Mouse (Mus musculus): Measurements from ENCODE around the gene Sort1. TPM values are rescaled to one million over a fixed set of nuclear protein-coding genes. Genes with fewer than 3 reads are reported as not detected.

Sort1 gene
- polyA plus RNA-seq, 1 experiment from 2014 or later = 4.6 TPM

DNA sequence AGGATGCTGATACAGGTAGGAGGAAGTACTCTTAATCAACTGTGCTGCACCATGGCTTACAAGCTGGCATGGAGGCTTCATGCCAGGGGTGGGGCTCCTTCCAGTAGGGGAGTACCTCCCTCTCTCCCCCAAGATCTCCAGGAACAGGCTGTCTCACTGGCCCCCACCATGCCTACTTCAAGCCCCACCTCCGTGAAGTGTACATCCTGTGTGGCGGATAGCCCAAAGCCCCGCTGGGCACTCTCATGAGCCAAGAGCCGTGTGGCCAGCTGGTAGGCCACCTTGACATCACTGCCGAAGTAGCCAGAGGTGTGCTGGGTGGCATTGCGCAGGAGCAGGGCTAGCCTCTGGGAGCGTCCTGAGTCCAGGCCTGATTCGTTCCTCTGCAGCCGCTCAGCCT lies 114.4 kb downstream of the Sort1 start:
- Histone ChIP-seq H3K27ac (ENCODE audit: low read depth, low read length) (no peak overlapping the region), H3K9ac (ENCODE audit: low read depth, low read length) (no peak overlapping the region), H3K9me3 (ENCODE audit: control insufficient read depth) (no peaks in the 10 kb centered on the region), H3K27me3 (replicated peaks; ENCODE audit: control insufficient read depth, insufficient read depth, low read length) (no peaks in the 10 kb centered on the region), H3K36me3 (ENCODE audit: control insufficient read depth, insufficient read depth) (no peaks in the 10 kb centered on the region), H3K4me3 (ENCODE audit: low read depth, low read length) (no peak overlapping the region), H3K4me2 (replicated peaks; ENCODE audit: low read depth) (no peak overlapping the region), H3K4me1 (replicated peaks; ENCODE audit: control insufficient read depth, insufficient read depth, low read length) (no peaks in the 10 kb centered on the region)
- TF ChIP-seq CTCF (IDR thresholded peaks at IDR 0.05; ENCODE audit: low read depth) = no peak
- 88% methylated on average over 9 of the region's 9 CpGs for WGBS
- ATAC-seq = no peak

DNA sequence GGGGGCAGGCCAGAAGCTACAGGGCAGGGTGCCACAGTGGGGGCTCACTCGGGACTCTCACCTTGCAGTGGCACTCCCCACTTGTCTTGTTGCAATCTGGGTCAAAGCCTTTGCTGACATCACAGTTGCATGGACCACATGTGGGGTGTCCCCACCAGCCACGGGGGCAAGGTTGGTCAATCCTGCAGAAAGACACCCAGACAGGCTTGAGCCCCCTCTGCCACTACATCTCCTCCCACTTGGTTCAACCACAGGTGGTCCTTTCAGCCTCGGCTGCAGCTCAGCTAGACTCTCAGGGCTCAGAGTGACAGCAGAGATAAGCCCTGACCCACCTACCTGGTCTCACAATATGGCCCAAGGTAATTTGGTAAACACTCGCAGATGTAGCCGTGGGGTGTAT lies 116.6 kb downstream of the Sort1 start:
- H3K9ac ChIP-seq (ENCODE audit: low read depth, low read length) = no peak overlapping the region
- no peaks in the 10 kb centered on the region for H3K9me3 ChIP-seq (ENCODE audit: control insufficient read depth)
- no peak overlapping the region for H3K27ac ChIP-seq (ENCODE audit: low read depth, low read length)
- no peak overlapping the region for H3K4me3 ChIP-seq (ENCODE audit: low read depth, low read length)
- ATAC-seq = no peak
- H3K4me2 ChIP-seq (replicated peaks; ENCODE audit: low read depth) = no peak overlapping the region
- 85% methylated on average over 5 of the region's 5 CpGs for WGBS
- no peaks in the 10 kb centered on the region for H3K36me3 ChIP-seq (ENCODE audit: control insufficient read depth, insufficient read depth)
- no peaks in the 10 kb centered on the region for H3K27me3 ChIP-seq (replicated peaks; ENCODE audit: control insufficient read depth, insufficient read depth, low read length)
- no peaks in the 10 kb centered on the region for H3K4me1 ChIP-seq (replicated peaks; ENCODE audit: control insufficient read depth, insufficient read depth, low read length)
- no peak for TF ChIP-seq CTCF (IDR thresholded peaks at IDR 0.05; ENCODE audit: low read depth)

DNA sequence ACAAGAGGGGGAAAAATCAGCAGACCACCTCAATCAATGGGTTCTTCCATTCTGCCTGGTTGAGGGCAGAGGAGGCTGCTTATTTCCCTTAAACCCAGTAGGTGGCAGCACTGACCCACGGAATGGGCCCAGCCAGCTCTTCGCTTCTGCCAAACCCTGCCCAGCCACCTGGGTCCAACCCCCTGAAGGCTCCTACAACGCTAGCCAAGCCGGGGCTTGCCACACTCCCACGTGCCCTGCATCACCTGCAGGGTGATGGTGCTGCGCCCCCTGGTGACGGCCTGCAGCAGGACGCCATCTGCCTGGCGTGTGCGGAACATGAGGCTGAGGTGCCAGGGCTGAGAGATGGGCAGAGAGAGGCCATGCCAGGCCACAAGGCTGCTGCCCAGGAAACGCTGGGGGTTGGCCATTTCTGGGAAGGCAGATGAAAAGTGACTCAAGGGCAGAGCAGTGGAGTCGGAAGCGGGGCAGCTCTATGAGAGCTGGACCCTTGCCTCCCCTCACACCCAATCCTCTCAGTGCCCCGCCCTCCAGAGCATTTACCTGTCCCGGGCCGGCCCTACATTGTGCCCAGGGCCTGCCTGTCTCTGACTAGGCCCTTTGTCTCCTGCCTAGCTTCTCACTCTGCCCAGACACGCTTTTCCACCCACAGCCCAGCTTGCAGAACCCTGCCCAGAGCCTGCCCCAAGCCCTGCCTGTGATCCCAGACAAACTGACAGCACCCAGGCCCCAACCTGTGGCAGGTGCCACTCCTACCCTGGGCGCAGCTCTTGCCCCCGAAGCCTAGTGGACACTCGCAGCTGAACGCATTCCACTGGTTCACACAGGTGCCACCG lies 118.0 kb downstream of the Sort1 start:
- peak; percentile 99 for TF ChIP-seq CTCF (IDR thresholded peaks at IDR 0.05; ENCODE audit: low read depth)
- Histone ChIP-seq H3K27ac (ENCODE audit: low read depth, low read length) (no peak overlapping the region), H3K27me3 (replicated peaks; ENCODE audit: control insufficient read depth, insufficient read depth, low read length) (no peaks in the 10 kb centered on the region), H3K9ac (ENCODE audit: low read depth, low read length) (no peak overlapping the region), H3K9me3 (ENCODE audit: control insufficient read depth) (no peaks in the 10 kb centered on the region), H3K4me2 (replicated peaks; ENCODE audit: low read depth) (peak overlapping the region; percentile 27), H3K4me3 (ENCODE audit: low read depth, low read length) (no peak overlapping the region), H3K36me3 (ENCODE audit: control insufficient read depth, insufficient read depth) (no peaks in the 10 kb centered on the region), H3K4me1 (replicated peaks; ENCODE audit: control insufficient read depth, insufficient read depth, low read length) (no peaks in the 10 kb centered on the region)
- WGBS = 35% methylated on average over 22 of the region's 22 CpGs
- peak; percentile 94 for ATAC-seq

DNA sequence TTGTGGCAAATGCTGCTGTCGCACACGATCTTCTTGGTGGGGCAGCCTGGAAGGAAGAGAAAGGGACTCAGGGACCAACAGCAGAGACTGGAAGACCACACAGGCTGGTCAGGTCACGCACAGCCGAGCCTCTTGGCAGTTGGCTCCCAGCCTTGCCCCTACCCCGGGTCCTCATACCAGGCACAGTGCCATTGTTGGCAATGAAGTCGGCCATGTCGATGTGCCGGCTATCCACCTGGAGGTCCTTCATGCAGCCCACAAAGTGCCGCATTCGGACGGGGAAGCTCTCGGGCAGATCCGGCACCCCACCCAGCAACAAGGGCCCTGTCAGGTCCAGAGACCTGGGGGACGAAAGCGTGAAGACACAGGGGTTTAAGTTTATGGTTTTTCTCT lies 118.6 kb downstream of the Sort1 start:
- H3K27ac ChIP-seq (ENCODE audit: low read depth, low read length) = no peak overlapping the region
- no peak overlapping the region for H3K4me2 ChIP-seq (replicated peaks; ENCODE audit: low read depth)
- WGBS = 91% methylated on average over 15 of the region's 15 CpGs
- H3K27me3 ChIP-seq (replicated peaks; ENCODE audit: control insufficient read depth, insufficient read depth, low read length) = no peaks in the 10 kb centered on the region
- ATAC-seq = no peak
- no peak overlapping the region for H3K9ac ChIP-seq (ENCODE audit: low read depth, low read length)
- no peak for TF ChIP-seq CTCF (IDR thresholded peaks at IDR 0.05; ENCODE audit: low read depth)
- H3K36me3 ChIP-seq (ENCODE audit: control insufficient read depth, insufficient read depth) = no peaks in the 10 kb centered on the region
- no peaks in the 10 kb centered on the region for H3K9me3 ChIP-seq (ENCODE audit: control insufficient read depth)
- no peak overlapping the region for H3K4me3 ChIP-seq (ENCODE audit: low read depth, low read length)
- no peaks in the 10 kb centered on the region for H3K4me1 ChIP-seq (replicated peaks; ENCODE audit: control insufficient read depth, insufficient read depth, low read length)

DNA sequence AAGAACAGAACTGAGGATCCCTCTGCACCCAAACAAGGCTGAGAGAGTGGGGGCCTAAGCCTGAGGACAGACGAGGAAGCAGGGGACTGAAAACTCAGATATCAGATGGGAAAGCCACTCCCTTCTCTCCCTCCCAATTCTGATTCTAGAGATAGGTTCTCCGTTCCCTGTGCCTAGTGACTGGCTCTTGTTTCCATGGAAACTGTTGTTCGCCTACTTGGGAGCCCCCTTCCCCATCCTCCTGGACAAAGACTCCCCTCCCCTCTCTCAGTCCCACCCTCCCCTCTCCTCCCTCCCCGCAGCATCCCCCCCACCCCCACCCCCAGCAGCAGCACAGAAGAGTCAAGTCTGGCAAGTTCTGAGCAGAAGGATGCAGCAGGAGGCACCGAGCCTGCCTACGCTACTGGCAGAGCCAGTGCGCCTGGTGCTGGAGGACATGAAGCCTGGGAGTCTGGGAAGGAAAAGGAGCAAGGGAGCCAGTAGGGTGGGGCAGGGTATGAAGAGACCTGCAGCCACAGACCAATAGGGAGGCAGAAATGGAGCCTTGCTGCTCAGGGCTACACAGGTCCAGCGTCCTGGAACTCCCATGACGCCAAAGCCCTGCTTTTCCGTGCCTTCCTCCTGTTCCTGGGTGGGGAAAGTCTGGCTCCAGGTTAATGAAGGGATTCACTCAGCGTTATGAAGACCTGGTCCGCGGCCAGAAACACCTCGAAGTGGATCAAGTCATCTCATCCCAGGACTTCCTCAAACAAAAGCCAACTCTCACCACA lies 121.8 kb downstream of the Sort1 start:
- H3K27ac ChIP-seq (ENCODE audit: low read depth, low read length) = no peak overlapping the region
- H3K27me3 ChIP-seq (replicated peaks; ENCODE audit: control insufficient read depth, insufficient read depth, low read length) = no peaks in the 10 kb centered on the region
- H3K4me3 ChIP-seq (ENCODE audit: low read depth, low read length) = no peak overlapping the region
- no peak for TF ChIP-seq CTCF (IDR thresholded peaks at IDR 0.05; ENCODE audit: low read depth)
- H3K9me3 ChIP-seq (ENCODE audit: control insufficient read depth) = no peaks in the 10 kb centered on the region
- 57% methylated on average over 14 of the region's 14 CpGs for WGBS
- H3K4me2 ChIP-seq (replicated peaks; ENCODE audit: low read depth) = no peak overlapping the region
- no peaks in the 10 kb centered on the region for H3K4me1 ChIP-seq (replicated peaks; ENCODE audit: control insufficient read depth, insufficient read depth, low read length)
- H3K36me3 ChIP-seq (ENCODE audit: control insufficient read depth, insufficient read depth) = no peaks in the 10 kb centered on the region
- no peak for ATAC-seq
- no peak overlapping the region for H3K9ac ChIP-seq (ENCODE audit: low read depth, low read length)

DNA sequence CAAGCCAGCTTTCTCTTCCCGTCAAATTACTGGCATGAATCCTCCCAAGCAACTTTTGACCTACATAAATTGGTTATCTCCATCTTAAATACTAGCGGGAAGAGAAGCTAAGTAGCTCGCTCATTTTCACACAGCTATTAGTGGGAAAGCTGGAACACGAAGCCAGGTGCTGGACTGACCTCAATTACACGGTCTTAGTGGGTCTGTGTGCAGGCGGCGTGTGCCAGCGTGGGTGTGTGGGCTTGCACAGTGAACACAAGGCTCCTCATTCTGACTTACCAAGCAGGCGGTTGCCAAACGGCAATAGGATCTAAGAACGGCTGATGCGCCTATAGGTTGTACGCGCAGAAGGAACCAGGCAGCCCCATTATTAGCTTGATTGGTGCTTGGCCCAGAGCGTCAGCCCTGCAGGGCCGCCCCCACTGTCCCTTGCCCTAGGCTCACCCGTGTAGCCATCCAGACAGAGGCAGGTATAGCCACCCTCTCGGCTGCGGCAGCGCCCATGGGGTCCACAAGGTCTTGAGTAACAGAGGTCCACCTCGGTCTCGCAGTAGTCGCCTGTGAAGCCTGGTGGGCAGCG lies 122.5 kb downstream of the Sort1 start:
- no peak for ATAC-seq
- no peak overlapping the region for H3K4me2 ChIP-seq (replicated peaks; ENCODE audit: low read depth)

More for the DNA sequence above, 122.5 kb downstream of the Sort1 start:
- no peak overlapping the region for H3K9ac ChIP-seq (ENCODE audit: low read depth, low read length)
- H3K4me1 ChIP-seq (replicated peaks; ENCODE audit: control insufficient read depth, insufficient read depth, low read length) = no peaks in the 10 kb centered on the region
- WGBS = 90% methylated on average over 24 of the region's 24 CpGs
- no peaks in the 10 kb centered on the region for H3K36me3 ChIP-seq (ENCODE audit: control insufficient read depth, insufficient read depth)
- no peak overlapping the region for H3K4me3 ChIP-seq (ENCODE audit: low read depth, low read length)
- no peak overlapping the region for H3K27ac ChIP-seq (ENCODE audit: low read depth, low read length)
- H3K27me3 ChIP-seq (replicated peaks; ENCODE audit: control insufficient read depth, insufficient read depth, low read length) = no peaks in the 10 kb centered on the region
- no peak for TF ChIP-seq CTCF (IDR thresholded peaks at IDR 0.05; ENCODE audit: low read depth)
- H3K9me3 ChIP-seq (ENCODE audit: control insufficient read depth) = no peaks in the 10 kb centered on the region

Measured in intestine, postnatal 0 days (tissue).